Mouse (Mus musculus) embryonic facial prominence, embryonic 13.5 days (tissue): ENCODE results near the gene Tenm3. TPM values are rescaled to one million over a fixed set of nuclear protein-coding genes. Genes with fewer than 3 reads are reported as not detected.

ENCODE experiments used
- ATAC-seq: fragments of 200-750 bp; cut with Nextera tagmentation; 2 replicates; pipeline ENCODE4 v1.8.0; 2017; ENCODE audit warnings: low read depth; ENCODE audit not compliant: insufficient number of reproducible peaks, insufficient read depth, low FRiP score, low TSS enrichment
- H3K27ac ChIP-seq: fragments of 300-500 bp; sonication (generic); 2 replicates; pipeline ENCODE4 v1.5.1; 2015; ENCODE audit warnings: moderate library complexity, mild to moderate bottlenecking, inconsistent platforms
- H3K27me3 ChIP-seq: fragments of 300-500 bp; sonication (generic); 2 replicates; pipeline ENCODE4 v1.6.1; 2015; ENCODE audit warnings: mild to moderate bottlenecking, inconsistent platforms
- H3K36me3 ChIP-seq: fragments of 300-500 bp; sonication (generic); 2 replicates; pipeline ENCODE4 v1.6.1; 2015; ENCODE audit warnings: mild to moderate bottlenecking, inconsistent platforms
- H3K4me1 ChIP-seq: fragments of 300-500 bp; sonication (generic); 2 replicates; pipeline ENCODE4 v1.6.1; 2015; ENCODE audit warnings: inconsistent platforms
- H3K4me2 ChIP-seq: fragments of 300-500 bp; sonication (generic); 2 replicates; pipeline ENCODE4 v1.6.1; 2015; ENCODE audit warnings: moderate library complexity, mild to moderate bottlenecking, inconsistent platforms
- H3K4me3 ChIP-seq: fragments of 300-500 bp; sonication (generic); 2 replicates; pipeline ENCODE4 v1.5.1; 2015; ENCODE audit warnings: mild to moderate bottlenecking, inconsistent platforms
- H3K9ac ChIP-seq: fragments of 300-500 bp; sonication (generic); 2 replicates; pipeline ENCODE4 v1.6.1; 2015; ENCODE audit warnings: mild to moderate bottlenecking, inconsistent platforms
- H3K9me3 ChIP-seq: fragments of 300-500 bp; sonication (generic); 2 replicates; pipeline ENCODE4 v1.6.1; 2016; ENCODE audit warnings: inconsistent platforms
- WGBS: fragments of 180-500 bp; shearing (Covaris S2); methylation state at CpG from one replicate; pipeline ENCODE4 v1.1.7; 2015; ENCODE audit warnings: mixed read lengths; 5-methylcytosine and 5-hydroxymethylcytosine counted together
- polyA plus RNA-seq: library from polyadenylated mRNA; unstranded; fragments of >200 nt; fragmentation: Nextera tagmentation; extraction: Ambion mirVana; gene quantifications from 2 replicates; pipeline ENCODE4 v1.2.1, GENCODE M21; 2015

The Tenm3 gene
- polyA plus RNA-seq, 1 experiment from 2014 or later, result 53.7 TPM

DNA sequence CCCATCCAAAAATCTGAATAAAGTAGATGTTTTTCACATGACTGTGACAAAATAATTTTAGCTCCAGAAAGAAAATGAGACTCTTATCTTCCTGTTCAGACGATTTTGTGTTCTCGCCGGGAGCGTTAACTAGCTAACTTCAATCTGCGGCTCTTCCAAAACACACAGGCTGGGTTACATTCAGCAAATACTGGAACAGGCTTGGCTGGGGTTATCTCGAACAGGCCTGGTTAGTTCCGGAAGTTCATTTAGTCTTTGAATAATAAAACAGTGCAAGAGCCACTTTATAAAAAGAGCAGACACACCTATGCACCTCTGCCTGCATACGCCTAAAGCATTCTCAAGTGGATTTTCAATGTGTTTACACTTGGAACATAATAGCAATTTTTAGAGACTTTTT lies 40.7 kb downstream of the Tenm3 start:
- WGBS, result 75% methylated on average over 8 of the region's 8 CpGs
- ATAC-seq, result no peak
- no peak overlapping the region for H3K4me3 ChIP-seq

DNA sequence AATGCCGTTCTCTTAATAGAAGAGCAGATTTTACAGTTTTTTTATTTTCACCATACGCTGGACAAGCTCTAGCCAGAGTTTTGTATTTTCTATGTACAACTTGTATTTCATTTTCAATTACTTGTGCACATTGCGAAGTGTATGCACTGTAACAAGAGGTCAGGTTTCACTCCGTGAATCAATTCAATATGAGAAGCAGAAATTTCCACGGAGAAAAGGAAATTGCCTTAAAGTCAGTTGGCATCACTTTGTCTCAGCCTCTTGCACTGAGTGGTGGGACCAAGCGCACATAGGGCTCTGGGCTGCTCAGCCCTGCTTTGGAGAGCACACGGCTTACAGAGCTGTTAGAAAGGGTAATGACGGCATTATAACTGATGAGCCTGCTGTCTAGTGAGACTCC lies 41.5 kb downstream of the Tenm3 start:
- Histone ChIP-seq H3K4me3 (no peak overlapping the region), H3K27me3 (no peaks in the 10 kb centered on the region), H3K9me3 (no peaks in the 10 kb centered on the region), H3K4me2 (peak overlapping the region; percentile 21; the same call in 1 of the 2 replicates), H3K9ac (no peak overlapping the region), H3K36me3 (no peaks in the 10 kb centered on the region), H3K27ac (peak overlapping the region; percentile 33; the same call in 1 of the 2 replicates), H3K4me1 (peaks cover 44% of the 10 kb centered on the region)
- ATAC-seq, result 0 out of 2 replicates have a peak, but pooled peaks have one; percentile 43
- WGBS, result 28% methylated on average over 8 of the region's 8 CpGs

More for the DNA sequence above, 40.7 kb downstream of the Tenm3 start:
- H3K27ac ChIP-seq, result no peak overlapping the region
- H3K4me1 ChIP-seq, result peaks cover 36% of the 10 kb centered on the region
- H3K36me3 ChIP-seq, result no peaks in the 10 kb centered on the region
- no peak overlapping the region for H3K4me2 ChIP-seq
- no peaks in the 10 kb centered on the region for H3K27me3 ChIP-seq
- H3K9ac ChIP-seq, result no peak overlapping the region
- H3K9me3 ChIP-seq, result no peaks in the 10 kb centered on the region

DNA sequence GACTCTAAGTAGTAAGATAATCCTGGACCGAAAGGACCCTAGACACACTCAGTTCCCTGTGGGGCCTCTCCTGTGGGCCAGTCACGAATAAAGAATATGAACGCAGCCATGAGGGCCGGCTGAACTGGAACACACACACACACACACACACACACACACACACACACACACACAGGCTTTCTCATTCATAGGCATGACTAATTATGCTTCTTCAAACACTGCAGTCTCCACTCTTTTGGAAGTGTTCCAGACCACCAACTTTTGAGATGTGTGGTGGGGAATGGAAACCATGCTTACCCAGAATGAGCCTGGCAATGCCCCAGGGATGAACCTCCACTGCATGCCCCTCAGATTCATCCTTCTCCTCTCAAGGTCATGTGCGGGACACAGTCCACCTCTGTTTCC lies 45.8 kb downstream of the Tenm3 start:
- Histone ChIP-seq H3K4me3 (no peak overlapping the region), H3K27me3 (no peaks in the 10 kb centered on the region), H3K4me2 (0 out of 2 replicates have a peak overlapping the region, but pooled peaks have one; percentile 9), H3K4me1 (peaks cover 66% of the 10 kb centered on the region), H3K36me3 (no peaks in the 10 kb centered on the region), H3K9ac (no peak overlapping the region), H3K27ac (0 out of 2 replicates have a peak overlapping the region, but pooled peaks have one; percentile 17), H3K9me3 (no peaks in the 10 kb centered on the region)
- 32% methylated on average over 5 of the region's 5 CpGs for WGBS
- ATAC-seq, result peak; percentile 62; the same call in 1 of the 2 replicates

DNA sequence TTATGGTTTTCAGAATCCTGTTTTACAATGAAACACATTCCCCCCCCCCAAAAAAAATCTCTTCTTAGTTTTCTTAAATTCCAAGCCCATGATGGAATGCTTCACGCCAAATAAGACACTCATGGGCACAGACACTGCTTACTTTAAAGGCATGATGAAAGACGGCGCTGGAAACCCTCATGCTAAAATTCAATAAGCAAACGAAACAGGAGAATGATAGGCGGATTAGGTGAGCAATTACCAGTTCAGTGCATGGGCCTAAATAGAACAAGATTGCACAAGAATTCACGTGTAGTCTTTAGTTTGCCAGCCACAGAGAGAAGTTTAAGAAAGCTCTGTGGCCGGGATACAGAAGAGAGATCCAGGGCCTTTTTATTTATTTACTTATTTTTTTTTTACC lies 49.5 kb downstream of the Tenm3 start:
- Histone ChIP-seq H3K4me3 (no peak overlapping the region), H3K36me3 (no peaks in the 10 kb centered on the region), H3K9me3 (no peaks in the 10 kb centered on the region), H3K27ac (0 out of 2 replicates have a peak overlapping the region, but pooled peaks have one; percentile 28), H3K4me1 (peaks cover 48% of the 10 kb centered on the region), H3K4me2 (0 out of 2 replicates have a peak overlapping the region, but pooled peaks have one; percentile 0), H3K27me3 (no peaks in the 10 kb centered on the region), H3K9ac (no peak overlapping the region)
- peak; percentile 67; the same call in 1 of the 2 replicates for ATAC-seq
- WGBS, result 13% methylated on average over 7 of the region's 7 CpGs

DNA sequence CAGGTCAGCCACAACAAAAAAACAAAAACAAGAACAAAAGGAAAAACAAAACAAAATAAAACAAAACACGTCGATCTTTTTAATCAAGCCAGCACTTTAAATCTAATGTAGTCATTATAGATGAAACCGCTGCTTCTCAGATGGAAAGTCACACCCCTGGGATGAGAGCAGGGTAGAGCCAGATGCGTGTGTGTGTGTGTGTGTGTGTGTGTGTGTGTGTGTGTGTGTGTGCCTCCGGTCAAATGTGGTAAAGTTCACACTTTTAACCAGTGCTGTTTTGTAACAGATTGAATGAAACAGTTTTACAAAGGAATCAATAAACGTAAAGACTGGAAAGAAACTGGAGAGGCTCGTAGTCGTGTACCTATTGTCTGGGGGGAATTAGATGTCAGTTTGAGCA lies 50.0 kb downstream of the Tenm3 start:
- Histone ChIP-seq H3K4me3 (no peak overlapping the region), H3K4me2 (0 out of 2 replicates have a peak overlapping the region, but pooled peaks have one; percentile 0), H3K9me3 (no peaks in the 10 kb centered on the region), H3K4me1 (peaks cover 43% of the 10 kb centered on the region), H3K9ac (no peak overlapping the region), H3K36me3 (no peaks in the 10 kb centered on the region), H3K27ac (no peak overlapping the region), H3K27me3 (no peaks in the 10 kb centered on the region)
- no peak for ATAC-seq
- WGBS, result 50% methylated on average over 8 of the region's 8 CpGs

DNA sequence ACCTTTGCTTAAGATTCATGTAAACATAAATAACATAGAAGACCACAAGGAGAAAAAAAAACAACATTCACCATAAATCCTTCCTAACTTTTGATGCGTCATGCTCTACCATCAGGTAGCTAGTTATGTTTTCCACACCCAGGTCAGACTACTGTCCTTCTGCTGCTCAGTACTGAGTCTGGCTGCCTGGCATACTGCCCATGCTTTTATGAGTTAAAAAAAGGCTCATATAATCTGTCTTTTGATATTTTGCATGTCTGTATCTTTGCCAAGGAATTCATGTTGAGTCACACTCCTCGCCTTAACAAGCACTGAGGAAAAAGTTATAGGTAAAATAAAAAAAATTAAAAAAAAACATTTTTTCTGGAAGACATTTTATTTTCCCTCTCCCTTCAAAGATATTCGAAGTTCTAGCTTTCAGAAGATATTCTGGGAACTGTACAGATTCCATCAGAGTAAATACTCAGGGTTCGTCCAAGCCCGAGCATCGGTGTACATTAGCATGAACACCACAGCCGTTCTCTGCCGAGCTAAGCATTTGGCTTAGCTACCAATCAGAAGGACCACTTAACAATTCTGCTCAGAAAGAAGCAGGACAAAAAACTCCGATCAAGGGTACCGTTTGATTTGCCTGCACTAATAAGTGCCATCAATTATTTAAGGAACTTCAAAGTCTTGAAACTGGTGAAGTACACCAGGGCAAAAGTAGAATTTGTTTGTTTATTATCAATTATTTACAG lies 51.0 kb downstream of the Tenm3 start:
- 74% methylated on average over 10 of the region's 10 CpGs for WGBS
- H3K9me3 ChIP-seq, result no peaks in the 10 kb centered on the region
- H3K4me1 ChIP-seq, result peaks cover 34% of the 10 kb centered on the region
- H3K27me3 ChIP-seq, result no peaks in the 10 kb centered on the region
- no peak overlapping the region for H3K9ac ChIP-seq
- H3K27ac ChIP-seq, result no peak overlapping the region
- no peaks in the 10 kb centered on the region for H3K36me3 ChIP-seq
- no peak overlapping the region for H3K4me2 ChIP-seq
- no peak for ATAC-seq
- no peak overlapping the region for H3K4me3 ChIP-seq

DNA sequence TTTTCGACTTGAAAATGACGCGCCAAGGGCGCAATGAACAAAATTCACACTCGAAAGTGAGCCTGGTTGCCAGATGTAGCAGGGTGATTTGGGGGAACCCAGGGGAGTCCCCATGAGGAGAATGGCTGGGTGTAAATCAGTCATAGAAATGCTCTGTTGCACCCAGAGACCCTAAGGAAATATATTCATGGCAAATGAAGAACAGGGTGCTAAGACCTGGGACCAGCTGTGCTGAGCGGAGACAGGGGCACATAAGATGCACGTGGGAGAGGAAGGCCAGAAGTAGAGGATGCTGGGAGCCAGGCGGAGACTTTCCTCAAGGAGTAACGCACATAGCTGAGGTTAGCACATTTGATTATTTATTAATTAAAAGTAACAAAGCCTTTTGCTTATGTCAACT lies 60.4 kb downstream of the Tenm3 start:
- Histone ChIP-seq H3K27me3 (no peaks in the 10 kb centered on the region), H3K36me3 (peaks cover 9% of the 10 kb centered on the region), H3K9me3 (no peaks in the 10 kb centered on the region), H3K27ac (no peak overlapping the region), H3K4me1 (peaks cover 12% of the 10 kb centered on the region), H3K4me2 (no peak overlapping the region), H3K4me3 (no peak overlapping the region), H3K9ac (no peak overlapping the region)
- WGBS, result 85% methylated on average over 9 of the region's 9 CpGs
- ATAC-seq, result no peak

DNA sequence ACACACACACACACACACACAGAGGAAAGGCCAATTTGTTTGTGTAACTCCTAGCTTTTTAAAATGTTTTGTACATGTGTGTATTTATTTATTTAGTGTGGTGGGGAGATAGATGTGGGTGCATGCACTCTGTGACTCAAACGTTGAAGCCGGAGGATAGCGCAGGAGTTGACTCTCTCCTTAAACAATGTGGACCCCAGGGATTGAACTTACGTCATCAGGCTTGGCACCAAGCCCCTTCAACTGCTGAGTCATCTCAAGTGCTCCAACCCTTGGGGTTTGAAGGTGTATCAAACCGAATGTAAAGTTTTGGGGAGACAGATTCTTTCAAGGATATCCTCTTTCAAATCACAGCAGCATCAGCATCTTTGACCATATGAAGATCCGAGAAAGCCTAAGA lies 63.1 kb downstream of the Tenm3 start:
- Histone ChIP-seq H3K4me3 (no peak overlapping the region), H3K9me3 (no peaks in the 10 kb centered on the region), H3K27ac (no peak overlapping the region), H3K36me3 (peaks cover 7% of the 10 kb centered on the region), H3K4me2 (no peak overlapping the region), H3K9ac (no peak overlapping the region), H3K4me1 (peaks cover 18% of the 10 kb centered on the region), H3K27me3 (no peaks in the 10 kb centered on the region)
- no peak for ATAC-seq
- 73% methylated on average over 6 of the region's 6 CpGs for WGBS

DNA sequence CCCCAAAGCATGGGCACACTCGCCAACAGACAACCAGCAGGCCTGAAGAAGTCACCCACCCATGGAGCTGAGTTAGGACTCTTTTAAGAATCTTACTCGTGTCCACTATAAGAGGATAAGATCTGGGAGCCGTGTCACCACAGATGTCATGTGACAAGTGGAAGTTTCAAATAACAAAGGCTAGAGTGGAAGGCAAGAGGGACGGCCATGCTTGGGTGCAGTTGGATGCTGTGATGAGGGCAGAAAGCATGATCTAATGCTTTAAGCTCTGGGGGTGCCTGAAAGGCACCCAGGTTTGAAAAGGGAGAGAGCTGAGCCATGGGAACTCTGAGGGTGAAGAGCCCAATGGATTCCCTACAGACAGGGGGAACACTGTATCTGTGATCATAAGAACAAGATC lies 64.6 kb downstream of the Tenm3 start:
- ATAC-seq, result no peak
- H3K9ac ChIP-seq, result no peak overlapping the region
- H3K4me2 ChIP-seq, result no peak overlapping the region
- WGBS, result 66% methylated on average over 4 of the region's 4 CpGs
- no peaks in the 10 kb centered on the region for H3K36me3 ChIP-seq
- no peaks in the 10 kb centered on the region for H3K27me3 ChIP-seq
- H3K27ac ChIP-seq, result no peak overlapping the region
- H3K4me1 ChIP-seq, result peaks cover 22% of the 10 kb centered on the region
- no peak overlapping the region for H3K4me3 ChIP-seq
- no peaks in the 10 kb centered on the region for H3K9me3 ChIP-seq

DNA sequence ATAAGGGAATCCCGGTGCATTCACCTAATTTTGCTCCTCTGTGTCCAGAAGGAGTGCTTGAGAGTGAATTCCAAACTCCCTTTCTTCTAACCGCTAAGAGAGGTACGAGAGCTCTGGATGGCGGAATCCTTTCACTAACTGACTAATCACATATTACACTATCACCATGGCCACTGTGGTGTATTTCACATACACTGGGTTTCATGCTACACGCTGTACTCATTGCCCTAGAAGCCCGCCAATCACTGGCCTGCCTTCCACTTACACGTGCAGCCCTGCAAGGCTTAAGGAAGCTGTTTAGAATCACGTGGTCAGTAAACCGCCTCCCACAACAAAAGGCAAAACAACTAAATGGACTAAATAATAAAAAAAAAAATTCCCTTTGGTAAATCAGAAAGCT lies 67.7 kb downstream of the Tenm3 start:
- ATAC-seq, result 0 out of 2 replicates have a peak, but pooled peaks have one; percentile 62
- Histone ChIP-seq H3K36me3 (no peaks in the 10 kb centered on the region), H3K27me3 (no peaks in the 10 kb centered on the region), H3K27ac (no peak overlapping the region), H3K4me3 (peak overlapping the region; percentile 20; the same call in 1 of the 2 replicates), H3K9me3 (no peaks in the 10 kb centered on the region), H3K4me1 (peaks cover 12% of the 10 kb centered on the region), H3K9ac (no peak overlapping the region), H3K4me2 (peak overlapping the region; percentile 47)
- WGBS, result 31% methylated on average over 9 of the region's 9 CpGs

DNA sequence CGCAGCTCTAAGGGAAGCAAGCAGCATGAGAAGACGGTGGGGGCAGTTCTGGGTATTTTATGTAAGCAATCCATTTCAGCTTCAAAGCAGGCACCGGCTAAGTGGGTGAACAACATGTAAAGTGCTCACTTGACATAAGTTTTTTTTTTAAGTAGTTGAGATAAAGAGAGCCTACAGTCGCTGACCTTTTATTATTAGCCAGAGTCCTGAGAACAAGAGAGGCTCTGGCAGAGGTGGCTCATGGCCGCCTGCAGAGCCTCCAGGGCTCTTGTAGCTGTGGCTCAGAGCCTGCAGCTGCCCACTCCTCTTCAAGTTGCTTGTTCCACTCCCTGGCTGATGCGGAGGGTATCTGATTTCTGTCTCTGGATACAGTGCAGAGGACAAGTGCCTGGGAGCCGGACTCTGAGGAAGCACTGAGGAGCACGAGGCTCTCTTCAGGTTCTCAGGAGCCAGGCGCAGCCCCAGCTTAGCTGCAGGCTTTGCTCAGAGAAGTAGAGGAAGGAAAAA lies 68.2 kb downstream of the Tenm3 start:
- peaks cover 4% of the 10 kb centered on the region for H3K9me3 ChIP-seq
- no peaks in the 10 kb centered on the region for H3K27me3 ChIP-seq
- no peak for ATAC-seq
- H3K4me3 ChIP-seq, result peak overlapping the region; percentile 20; the same call in 1 of the 2 replicates
- peak overlapping the region; percentile 47 for H3K4me2 ChIP-seq
- 9% methylated on average over 9 of the region's 9 CpGs for WGBS
- no peaks in the 10 kb centered on the region for H3K36me3 ChIP-seq
- H3K27ac ChIP-seq, result no peak overlapping the region
- H3K4me1 ChIP-seq, result peaks cover 10% of the 10 kb centered on the region
- no peak overlapping the region; the same call in 1 of the 2 replicates for H3K9ac ChIP-seq

DNA sequence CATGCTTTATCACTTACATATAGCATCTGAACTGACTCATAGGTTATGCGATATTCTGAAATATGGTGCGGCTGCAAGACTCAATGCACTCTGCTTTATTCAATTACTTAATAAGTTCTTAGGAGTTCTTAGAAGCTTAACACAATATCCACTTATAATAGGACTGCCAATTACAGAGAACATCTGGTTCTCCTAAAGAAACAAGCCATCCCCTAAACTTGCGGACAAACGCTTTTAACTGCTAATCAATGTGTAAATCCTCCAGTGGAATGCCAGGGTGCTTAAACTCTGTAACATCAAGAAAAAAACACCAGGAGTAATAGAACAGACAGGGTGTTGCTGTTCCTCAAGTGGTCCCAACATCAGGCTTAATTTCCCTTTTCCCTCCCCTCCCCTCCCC lies 68.9 kb downstream of the Tenm3 start:
- Histone ChIP-seq H3K36me3 (no peaks in the 10 kb centered on the region), H3K4me2 (no peak overlapping the region), H3K9ac (no peak overlapping the region), H3K4me3 (no peak overlapping the region), H3K27ac (no peak overlapping the region), H3K9me3 (peaks cover 4% of the 10 kb centered on the region), H3K27me3 (no peaks in the 10 kb centered on the region), H3K4me1 (peaks cover 10% of the 10 kb centered on the region)
- WGBS, result 12% methylated on average over 4 of the region's 4 CpGs
- no peak for ATAC-seq
